Mouse (Mus musculus) kidney, embryonic 15.5 days (tissue): ENCODE measurements at regions not wholly inside any gene's neighbourhood (a gene's known extent, or its start where the extent isn't known, plus 50 kb on each side); places are given as distances from the start of the nearest gene placed in this dataset.
A peak's percentile ranks its signal among the peaks of the same experiment; 100 is the strongest.

ENCODE experiments used
- ATAC-seq: fragments of 200-750 bp; cut with Nextera tagmentation; replicated peaks from 2 replicates; pipeline ENCODE4 v1.8.0; 2017; ENCODE audit warnings: moderate TSS enrichment; ENCODE audit not compliant: low FRiP score
- H3K27ac ChIP-seq: fragments of 300-500 bp; sonication (generic); 2 replicates; pipeline ENCODE4 v1.5.1; 2015; ENCODE audit warnings: mild to moderate bottlenecking, inconsistent platforms
- H3K27me3 ChIP-seq: fragments of 300-500 bp; sonication (generic); 2 replicates; pipeline ENCODE4 v1.6.1; 2015; ENCODE audit warnings: inconsistent platforms
- H3K36me3 ChIP-seq: fragments of 300-500 bp; sonication (generic); 2 replicates; pipeline ENCODE4 v1.6.1; 2015; ENCODE audit warnings: inconsistent platforms
- H3K4me1 ChIP-seq: fragments of 300-500 bp; sonication (generic); 2 replicates; pipeline ENCODE4 v1.6.1; 2015; ENCODE audit warnings: inconsistent platforms
- H3K4me2 ChIP-seq: fragments of 300-500 bp; sonication (generic); 2 replicates; pipeline ENCODE4 v1.6.1; 2015; ENCODE audit warnings: moderate library complexity, mild to moderate bottlenecking, inconsistent platforms
- H3K4me3 ChIP-seq: fragments of 300-500 bp; sonication (generic); replicated peaks from 2 replicates; pipeline ENCODE4 v1.5.1; 2015; ENCODE audit warnings: mild to moderate bottlenecking, inconsistent platforms
- H3K9ac ChIP-seq: fragments of 300-500 bp; sonication (generic); 2 replicates; pipeline ENCODE4 v1.6.1; 2015; ENCODE audit warnings: mild to moderate bottlenecking, inconsistent platforms
- H3K9me3 ChIP-seq: fragments of 300-500 bp; sonication (generic); replicated peaks from 2 replicates; pipeline ENCODE4 v1.6.1; 2016; ENCODE audit warnings: inconsistent platforms
- WGBS: fragments of 180-500 bp; shearing (Covaris S2); methylation state at CpG from one replicate; pipeline ENCODE4 v1.1.7; 2015; ENCODE audit warnings: mixed read lengths; 5-methylcytosine and 5-hydroxymethylcytosine counted together

DNA sequence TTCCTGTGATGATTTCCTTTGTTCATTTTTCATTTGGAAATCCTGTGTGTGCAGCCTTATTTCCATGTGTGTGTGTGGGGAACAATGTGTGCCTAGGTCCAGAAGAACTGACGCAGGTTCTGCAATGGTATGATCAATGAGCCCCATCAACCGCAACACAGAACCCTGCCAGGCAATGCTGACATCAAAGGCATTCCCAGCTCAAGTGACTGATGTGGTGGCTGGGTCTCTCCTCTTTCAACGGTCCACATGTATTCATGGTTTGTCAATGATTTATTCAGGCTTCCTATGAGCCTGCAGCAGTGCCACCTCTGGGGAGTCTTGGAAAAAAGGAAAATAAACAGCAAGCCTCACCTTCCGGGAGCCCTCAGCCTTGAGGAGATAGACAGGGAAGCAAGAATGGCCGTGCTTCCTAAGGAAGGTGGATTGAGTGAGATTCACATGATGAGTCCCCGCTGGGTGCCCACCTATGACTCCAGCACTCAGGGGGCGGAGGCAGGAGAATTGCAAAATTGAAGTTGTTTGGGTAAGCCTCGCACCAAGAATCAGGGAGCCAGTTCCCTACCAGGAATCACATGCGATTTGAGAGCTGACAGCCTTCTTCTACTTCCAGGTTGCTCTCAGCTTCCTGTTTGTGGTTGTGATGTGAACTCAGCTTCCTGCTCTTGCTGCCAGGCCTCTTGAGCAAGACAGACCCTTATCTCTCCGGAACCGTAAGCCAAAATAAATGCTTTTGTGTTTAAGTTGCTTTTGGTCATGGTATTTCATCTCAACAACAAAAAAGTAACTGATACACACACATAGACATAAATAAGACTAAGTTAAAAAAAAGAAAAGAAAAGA, 61.2 kb upstream of the Hk2 start:
- Histone ChIP-seq H3K4me1 (peaks cover 12% of the 10 kb centered on the region; the same call in 1 of the 2 replicates), H3K9me3 (no peaks in the 10 kb centered on the region), H3K9ac (no peak overlapping the region), H3K27me3 (no peaks in the 10 kb centered on the region), H3K27ac (0 out of 2 replicates have a peak overlapping the region, but pooled peaks have one; percentile 7), H3K4me3 (no peak overlapping the region), H3K36me3 (no peaks in the 10 kb centered on the region), H3K4me2 (no peak overlapping the region)
- 59% methylated on average over 11 of the region's 11 CpGs for WGBS
- ATAC-seq = peak; percentile 65

DNA sequence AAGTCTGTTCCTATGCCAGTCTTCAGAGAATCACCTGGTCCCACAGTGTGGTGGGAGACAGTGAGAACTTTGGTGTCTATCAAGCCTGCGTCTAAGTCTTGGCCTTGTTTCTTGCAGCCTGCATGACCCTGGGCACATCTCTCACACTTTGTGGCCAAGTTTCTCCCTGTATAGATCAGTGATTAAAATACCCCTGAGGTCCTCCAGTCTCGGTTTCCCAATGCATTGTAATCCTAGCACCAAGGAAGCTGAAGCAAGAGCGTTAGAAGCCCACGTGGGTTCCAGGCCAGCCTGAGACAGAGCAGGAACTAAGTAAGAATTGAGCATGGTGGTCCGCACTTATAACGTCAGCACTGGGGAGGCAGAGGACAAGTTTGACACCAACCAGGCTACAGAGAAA, 59.6 kb upstream of the Hk2 start:
- Histone ChIP-seq H3K4me3 (no peak overlapping the region), H3K36me3 (no peaks in the 10 kb centered on the region), H3K4me2 (no peak overlapping the region), H3K27ac (no peak overlapping the region), H3K9ac (no peak overlapping the region), H3K9me3 (no peaks in the 10 kb centered on the region), H3K27me3 (no peaks in the 10 kb centered on the region), H3K4me1 (peaks cover 12% of the 10 kb centered on the region; the same call in 1 of the 2 replicates)
- no peak for ATAC-seq
- 90% methylated on average over 6 of the region's 6 CpGs for WGBS

DNA sequence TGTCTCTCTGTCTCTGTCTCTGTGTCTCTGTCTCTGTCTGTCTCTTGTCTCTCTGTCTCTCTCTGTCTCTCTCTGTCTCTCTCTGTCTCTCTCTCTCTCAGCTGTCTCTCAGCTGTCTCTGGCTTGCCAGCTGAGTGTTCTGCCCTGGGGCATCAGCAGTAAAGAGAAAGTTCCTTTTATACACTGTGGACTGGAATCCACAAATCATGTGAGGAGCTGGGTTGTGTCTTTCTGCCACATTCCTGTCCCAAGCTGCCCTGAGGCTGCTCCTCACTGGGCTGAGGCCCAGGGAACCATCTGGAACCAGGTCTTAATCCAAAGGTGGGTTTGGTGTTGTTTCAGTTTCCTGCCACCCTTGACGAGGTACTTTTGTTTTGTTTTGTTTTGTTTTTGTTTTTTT, 57.0 kb upstream of the Hk2 start:
- H3K4me3 ChIP-seq = no peak overlapping the region
- H3K36me3 ChIP-seq = no peaks in the 10 kb centered on the region
- no peaks in the 10 kb centered on the region for H3K9me3 ChIP-seq
- peaks cover 12% of the 10 kb centered on the region; the same call in 1 of the 2 replicates for H3K4me1 ChIP-seq
- H3K9ac ChIP-seq = no peak overlapping the region
- ATAC-seq = no peak
- 17% methylated on average over 1 of the region's 1 CpGs for WGBS
- no peak overlapping the region for H3K4me2 ChIP-seq
- no peak overlapping the region for H3K27ac ChIP-seq
- no peaks in the 10 kb centered on the region for H3K27me3 ChIP-seq

DNA sequence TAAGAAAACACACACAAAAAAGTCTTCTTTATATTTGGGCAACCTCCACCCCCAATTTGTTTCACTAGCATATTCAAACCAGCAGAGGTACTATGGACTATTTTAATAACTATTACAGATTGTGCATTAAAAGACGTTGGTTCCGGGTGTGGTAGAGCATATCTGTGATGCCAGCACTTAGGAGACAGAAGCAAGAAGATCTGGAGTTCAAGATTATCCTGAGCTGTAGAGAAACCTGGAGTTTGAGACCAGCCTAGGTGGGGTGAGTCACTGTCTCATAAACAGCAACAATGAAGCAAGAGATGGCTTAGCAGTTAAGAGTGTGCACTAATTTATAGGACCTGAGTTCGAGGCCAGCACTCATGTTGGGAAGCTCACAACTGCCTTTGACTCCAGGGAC, 50.4 kb upstream of the Hk2 start:
- Histone ChIP-seq H3K4me2 (no peak overlapping the region), H3K9ac (no peak overlapping the region), H3K4me3 (no peak overlapping the region), H3K4me1 (0 out of 2 replicates have a peak, but pooled peaks cover 7% of the 10 kb centered on the region), H3K9me3 (no peaks in the 10 kb centered on the region), H3K27ac (no peak overlapping the region), H3K27me3 (no peaks in the 10 kb centered on the region), H3K36me3 (no peaks in the 10 kb centered on the region)
- ATAC-seq = no peak
- 80% methylated on average over 3 of the region's 3 CpGs for WGBS

DNA sequence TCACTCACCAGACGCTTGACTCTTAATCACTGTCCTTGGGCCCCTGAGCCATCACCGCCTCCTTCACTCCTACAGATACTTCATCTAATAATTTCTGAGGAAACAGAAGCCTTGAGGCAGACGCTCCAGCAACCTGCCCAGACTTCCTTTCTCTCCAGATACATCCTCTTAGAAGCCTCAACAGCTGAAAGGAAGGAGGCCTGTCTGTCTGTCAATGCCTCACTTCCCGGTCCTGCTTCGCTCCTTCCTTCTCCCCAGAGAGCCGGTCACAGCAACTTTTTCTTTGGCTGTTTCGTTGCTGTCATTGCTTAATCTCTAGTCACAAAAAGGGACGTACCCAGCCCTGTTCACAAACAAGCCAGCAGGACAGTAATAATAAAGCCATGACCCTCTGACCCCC, 50.0 kb upstream of the Hk2 start:
- no peaks in the 10 kb centered on the region for H3K27me3 ChIP-seq
- ATAC-seq = no peak
- no peak overlapping the region for H3K27ac ChIP-seq
- WGBS = 56% methylated on average over 8 of the region's 8 CpGs
- no peaks in the 10 kb centered on the region for H3K9me3 ChIP-seq
- H3K9ac ChIP-seq = no peak overlapping the region
- H3K4me2 ChIP-seq = no peak overlapping the region
- H3K4me3 ChIP-seq = no peak overlapping the region
- 0 out of 2 replicates have a peak, but pooled peaks cover 7% of the 10 kb centered on the region for H3K4me1 ChIP-seq
- no peaks in the 10 kb centered on the region for H3K36me3 ChIP-seq
